Mouse (Mus musculus) stomach, postnatal 0 days (tissue): ENCODE data around the gene 4930415O20Rik. TPM values are rescaled to one million over a fixed set of nuclear protein-coding genes. Genes with fewer than 3 reads are reported as not detected.

Experiments used
- ATAC-seq: fragments of 200-750 bp; cut with Nextera tagmentation; 2 replicates; pipeline ENCODE4 v1.8.0; 2017; ENCODE audit not compliant: low FRiP score, low TSS enrichment
- DNase-seq: peaks from one replicate; pipeline ENCODE4 v3.0.0-alpha.2; 2016; ENCODE audit warnings: low spot score
- H3K27ac ChIP-seq: fragments of 300-500 bp; sonication (generic); replicated peaks from 2 replicates; pipeline ENCODE4 v1.5.1; 2014; ENCODE audit warnings: mild to moderate bottlenecking, control low read depth
- H3K27me3 ChIP-seq: fragments of 300-500 bp; sonication (generic); 2 replicates; pipeline ENCODE4 v1.6.1; 2014; ENCODE audit warnings: low read length; ENCODE audit not compliant: control insufficient read depth, insufficient read depth
- H3K36me3 ChIP-seq: fragments of 300-500 bp; sonication (generic); 2 replicates; pipeline ENCODE4 v1.6.1; 2014; ENCODE audit warnings: low read length, mixed read lengths; ENCODE audit not compliant: control insufficient read depth, insufficient read depth
- H3K4me1 ChIP-seq: fragments of 300-500 bp; sonication (generic); replicated peaks from 2 replicates; pipeline ENCODE4 v1.6.1; 2014; ENCODE audit warnings: antibody characterized with exemption; ENCODE audit not compliant: control insufficient read depth, insufficient read depth
- H3K4me2 ChIP-seq: fragments of 300-500 bp; sonication (generic); replicated peaks from 2 replicates; pipeline ENCODE4 v1.6.1; 2014; ENCODE audit warnings: low read depth, mild to moderate bottlenecking, control low read depth, moderate library complexity
- H3K4me3 ChIP-seq: fragments of 300-500 bp; sonication (generic); 2 replicates; pipeline ENCODE4 v1.5.1; 2014; ENCODE audit warnings: low read depth, low read length, control low read depth
- H3K9ac ChIP-seq: fragments of 300-500 bp; sonication (generic); 2 replicates; pipeline ENCODE4 v1.6.1; 2014; ENCODE audit warnings: mild to moderate bottlenecking, low read length, control low read depth, mixed read lengths
- H3K9me3 ChIP-seq: fragments of 300-500 bp; sonication (generic); 2 replicates; pipeline ENCODE4 v1.6.1; 2016; ENCODE audit warnings: low read length; ENCODE audit not compliant: control insufficient read depth
- CTCF ChIP-seq: IDR thresholded peaks from 2 replicates; pipeline ENCODE4 v1.5.1; 2016; ENCODE audit warnings: antibody characterized with exemption, low read depth, mild to moderate bottlenecking, moderate library complexity
- EP300 ChIP-seq: optimal IDR thresholded peaks from 2 replicates; pipeline ENCODE3; 2016; ENCODE audit warnings: antibody characterized with exemption
- WGBS: fragments of 180-500 bp; shearing (Covaris S2); extraction: QIAGEN DNeasy Blood & Tissue Kit; methylation state at CpG from one replicate; pipeline ENCODE4 v1.1.7; 2014; 5-methylcytosine and 5-hydroxymethylcytosine counted together
- polyA plus RNA-seq: library from polyadenylated mRNA; unstranded; fragments of >200 nt; fragmentation: Nextera tagmentation; extraction: Ambion mirVana; gene quantifications from 2 replicates; pipeline ENCODE4 v1.2.1, GENCODE M21; 2015

4930415O20Rik gene
- polyA plus RNA-seq, 1 experiment from 2014 or later: 0.36 TPM

- DNase-seq: peak; percentile 75
- no peak for TF ChIP-seq CTCF
- TF ChIP-seq EP300: no peak
- peak overlapping the region; percentile 93 for H3K27ac ChIP-seq
- H3K36me3 ChIP-seq: peaks cover 12% of the 10 kb centered on the region
- peak overlapping the region; percentile 76 for H3K4me2 ChIP-seq
- 25% methylated on average over 4 of the region's 4 CpGs for WGBS
- ATAC-seq: peak; percentile 14; the same call in 1 of the 2 replicates
- no peaks in the 10 kb centered on the region for H3K9me3 ChIP-seq
- H3K4me1 ChIP-seq: no peaks in the 10 kb centered on the region; the same call in 1 of the 2 replicates
- peak overlapping the region; percentile 42 for H3K4me3 ChIP-seq
- no peaks in the 10 kb centered on the region for H3K27me3 ChIP-seq
- H3K9ac ChIP-seq: peak overlapping the region; percentile 69
Observed at GRCm38 (mm10) chr15:98602921-98603458, 32.2 kb downstream of the 4930415O20Rik start.

- Histone ChIP-seq H3K27me3 (no peaks in the 10 kb centered on the region), H3K4me2 (no peak overlapping the region), H3K4me1 (no peaks in the 10 kb centered on the region; the same call in 1 of the 2 replicates), H3K36me3 (peaks cover 8% of the 10 kb centered on the region), H3K27ac (0 out of 2 replicates have a peak overlapping the region, but pooled peaks have one; percentile 18), H3K4me3 (no peak overlapping the region), H3K9ac (0 out of 2 replicates have a peak overlapping the region, but pooled peaks have one; percentile 18), H3K9me3 (no peaks in the 10 kb centered on the region)
- 85% methylated on average over 24 of the region's 24 CpGs for WGBS
- no peak for ATAC-seq
- DNase-seq: no peak
- TF ChIP-seq CTCF (no peak), EP300 (no peak)
Observed at GRCm38 (mm10) chr15:98604041-98604575, 33.3 kb downstream of the 4930415O20Rik start.

- Histone ChIP-seq H3K36me3 (peaks cover 5% of the 10 kb centered on the region), H3K4me1 (no peaks in the 10 kb centered on the region; the same call in 1 of the 2 replicates), H3K4me3 (no peak overlapping the region), H3K9me3 (no peaks in the 10 kb centered on the region), H3K4me2 (peak overlapping the region; percentile 92), H3K27ac (peak overlapping the region; percentile 97), H3K9ac (no peak overlapping the region), H3K27me3 (no peaks in the 10 kb centered on the region)
- WGBS: 56% methylated on average over 12 of the region's 12 CpGs
- DNase-seq (peak; percentile 51), ATAC-seq (no peak)
- TF ChIP-seq CTCF (no peak), EP300 (no peak)
Observed at GRCm38 (mm10) chr15:98606051-98606536, 35.3 kb downstream of the 4930415O20Rik start.

- no peak for TF ChIP-seq CTCF
- no peak for TF ChIP-seq EP300
- DNase-seq (no peak), ATAC-seq (no peak)
- WGBS: 65% methylated on average over 9 of the region's 9 CpGs
- Histone ChIP-seq H3K4me3 (no peak overlapping the region), H3K9me3 (no peaks in the 10 kb centered on the region), H3K4me1 (no peaks in the 10 kb centered on the region; the same call in 1 of the 2 replicates), H3K4me2 (peak overlapping the region; percentile 92), H3K9ac (peak overlapping the region; percentile 3; the same call in 1 of the 2 replicates), H3K27me3 (no peaks in the 10 kb centered on the region), H3K36me3 (peaks cover 5% of the 10 kb centered on the region), H3K27ac (peak overlapping the region; percentile 97)
Observed at GRCm38 (mm10) chr15:98606739-98607138, 35.9 kb downstream of the 4930415O20Rik start.

GRCm38 (mm10) chr15:98607557-98607956 is 36.8 kb downstream of the 4930415O20Rik start:
- no peak for DNase-seq
- no peak for TF ChIP-seq CTCF
- TF ChIP-seq EP300: no peak
- Histone ChIP-seq H3K4me1 (no peaks in the 10 kb centered on the region; the same call in 1 of the 2 replicates), H3K4me3 (peak overlapping the region; percentile 91), H3K4me2 (peak overlapping the region; percentile 92), H3K9me3 (no peaks in the 10 kb centered on the region), H3K9ac (peak overlapping the region; percentile 92), H3K27ac (peak overlapping the region; percentile 97), H3K27me3 (no peaks in the 10 kb centered on the region), H3K36me3 (peaks cover 5% of the 10 kb centered on the region)
- 13% methylated on average over 4 of the region's 4 CpGs for WGBS
- ATAC-seq: no peak
